Mouse (Mus musculus) adipocyte (in vitro differentiated cells): ENCODE data around the gene Cadm3.
"Not testable (repeated sequence)": the region's sequence is repeated elsewhere in the genome, so short reads cannot be mapped to it uniquely, and the experiment has no call there.

Experiments
- DNase-seq: peaks from one replicate; pipeline ENCODE4 v3.0.0-alpha.2; 2016; ENCODE audit warnings: low spot score

The Cadm3 gene

DNA sequence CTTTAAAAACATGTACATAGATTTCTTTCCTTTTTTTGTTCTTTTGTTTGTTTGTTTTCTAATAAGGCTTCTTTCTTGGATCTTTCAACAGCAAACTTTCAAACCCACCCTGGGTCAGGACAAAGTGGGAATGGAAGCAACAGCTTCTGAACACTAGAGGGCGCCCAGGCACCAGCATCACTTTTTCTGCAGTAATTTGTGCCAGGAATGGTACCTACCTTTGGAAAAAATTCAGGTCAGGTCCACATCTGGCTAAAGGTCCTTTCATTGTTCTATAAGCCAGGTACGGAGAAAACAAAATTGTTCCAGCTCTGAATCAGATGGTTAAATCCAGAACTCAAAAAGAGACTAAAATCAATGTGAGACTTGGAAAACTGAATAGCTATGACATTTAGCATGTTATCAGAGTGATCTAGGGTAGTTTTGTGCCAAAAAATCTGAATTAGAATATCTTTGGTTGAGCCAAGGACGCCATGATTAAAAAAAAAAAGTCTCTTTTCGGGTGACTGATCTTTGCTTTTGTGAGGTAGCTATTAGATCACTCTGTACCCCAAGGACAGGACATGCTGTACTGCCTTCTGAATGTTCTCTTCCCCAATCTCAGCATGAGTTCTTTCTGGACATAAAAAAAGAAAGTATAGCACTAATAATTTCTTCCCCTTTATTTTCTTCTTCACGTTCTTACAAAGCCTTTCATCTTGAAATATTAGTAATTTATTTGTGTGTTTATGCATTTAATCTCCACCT lies 43.5 kb downstream of the Cadm3 start:
- peak; percentile 41 for DNase-seq

DNA sequence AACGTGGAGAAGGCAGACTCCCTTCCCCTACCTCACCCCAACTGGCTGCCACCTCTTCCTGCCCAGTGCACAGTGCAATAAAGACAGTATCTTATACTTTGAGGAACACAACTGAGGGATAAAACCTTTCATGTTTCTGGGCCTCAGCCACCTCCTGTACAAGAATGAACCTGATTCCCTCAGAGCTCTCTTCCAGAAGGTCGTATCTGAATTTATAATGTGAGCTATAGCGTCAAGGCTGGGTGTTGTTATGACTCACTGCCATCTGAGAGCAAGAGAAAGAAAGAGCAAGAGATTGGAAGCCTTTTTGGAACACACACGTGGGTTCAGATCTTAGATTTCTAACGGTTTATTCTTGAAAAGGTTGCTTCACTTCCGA lies 45.3 kb downstream of the Cadm3 start:
- no peak for DNase-seq

DNA sequence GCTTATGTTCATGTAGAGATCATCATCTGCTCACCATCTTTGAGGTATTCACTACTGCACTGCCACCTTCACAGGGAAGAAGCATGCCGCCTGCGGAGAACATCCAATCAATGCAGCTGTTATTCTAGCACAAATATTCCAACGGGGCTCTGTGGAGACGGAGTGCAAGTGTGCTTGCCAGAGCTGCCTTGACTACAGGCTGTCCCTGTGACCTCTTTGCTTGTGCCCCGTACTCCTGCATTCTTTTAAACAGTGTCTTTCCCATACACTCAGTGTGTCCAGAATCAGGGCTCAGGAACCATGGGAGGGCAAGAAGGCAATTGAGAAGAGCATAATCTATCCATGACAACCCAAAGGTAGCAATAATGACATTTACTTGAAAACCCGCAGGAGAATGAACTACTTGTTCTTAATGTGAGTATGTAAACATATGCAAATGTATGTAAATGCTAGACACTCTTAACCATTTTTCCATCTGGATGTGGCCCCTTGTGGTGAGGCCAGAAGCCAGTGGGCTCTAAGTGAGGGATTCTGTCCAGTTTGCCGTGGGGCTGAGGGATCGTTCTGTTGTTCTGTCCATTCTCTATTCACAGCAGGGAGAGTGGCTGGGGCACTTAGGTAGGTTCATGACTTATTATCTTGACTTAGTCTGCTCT lies 45.8 kb downstream of the Cadm3 start:
- DNase-seq: no peak

DNA sequence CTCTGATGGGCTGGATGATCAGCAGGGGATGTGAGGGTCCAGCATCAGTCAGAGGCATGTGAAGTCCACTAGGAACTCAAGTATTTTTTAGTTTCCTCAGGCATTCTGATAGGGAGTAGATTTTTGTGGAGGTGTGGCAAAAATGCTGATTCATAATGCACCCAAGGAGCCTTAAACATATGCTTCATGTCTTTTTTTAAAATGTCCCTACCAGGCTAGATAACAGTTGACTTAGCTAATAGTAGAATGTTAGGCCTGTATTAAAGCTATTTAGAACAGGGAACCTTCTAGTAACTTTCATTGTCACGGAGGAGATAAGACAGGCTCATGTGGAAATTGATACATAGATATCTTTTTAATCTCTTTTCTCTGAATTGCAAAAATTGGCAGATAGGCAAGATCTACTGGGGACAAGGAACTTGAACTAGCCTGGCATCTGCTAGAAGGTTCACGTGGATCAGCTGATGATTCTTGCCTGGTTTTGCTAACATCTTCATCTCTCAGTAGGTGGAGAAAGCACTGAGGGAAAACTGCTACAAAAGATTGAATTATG lies 49.5 kb downstream of the Cadm3 start:
- DNase-seq: no peak

DNA sequence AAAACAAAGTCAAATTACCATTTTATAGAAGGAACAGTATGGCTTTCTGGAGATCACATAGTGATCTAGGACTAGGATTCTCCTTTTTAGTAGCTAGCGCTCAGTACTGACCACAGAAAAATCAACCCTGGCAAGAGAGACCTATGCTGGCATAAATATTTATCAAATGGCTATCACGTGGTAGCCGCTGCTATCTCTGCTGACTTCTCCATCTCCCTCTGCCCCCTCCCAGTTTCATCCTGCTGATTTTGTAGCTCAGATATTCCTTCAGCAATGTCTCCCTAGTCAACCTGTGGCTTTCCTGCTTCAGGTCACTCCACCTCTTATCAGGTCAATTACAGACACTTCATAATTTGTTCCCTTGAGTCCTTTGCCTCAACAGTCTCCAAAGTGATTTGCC lies 51.8 kb downstream of the Cadm3 start:
- DNase-seq: no peak

DNA sequence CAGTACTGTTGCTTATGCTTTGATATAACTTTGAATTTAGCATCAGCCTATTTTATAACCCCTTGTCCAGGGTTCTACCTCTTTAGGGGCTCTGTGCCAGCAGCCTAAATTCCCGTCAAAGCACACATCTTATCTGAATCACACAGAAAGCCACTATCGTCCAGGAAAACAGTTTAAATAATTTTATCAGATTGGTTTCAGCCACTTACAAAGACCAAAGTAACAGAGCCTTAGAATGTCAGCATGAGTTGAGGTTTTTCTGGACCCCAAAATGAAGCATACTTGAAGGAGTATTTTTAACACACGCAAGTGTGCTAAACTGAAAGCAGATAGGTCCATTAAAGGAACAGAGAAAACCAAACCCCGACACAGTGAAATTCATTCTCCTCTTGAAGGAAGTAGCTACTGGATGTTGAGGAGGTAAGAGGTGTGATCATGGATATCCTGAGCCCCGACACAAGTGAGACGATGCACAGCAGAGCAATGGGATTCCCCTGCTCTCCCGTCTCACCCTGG lies 53.9 kb downstream of the Cadm3 start:
- DNase-seq: not testable (repeated sequence)

DNA sequence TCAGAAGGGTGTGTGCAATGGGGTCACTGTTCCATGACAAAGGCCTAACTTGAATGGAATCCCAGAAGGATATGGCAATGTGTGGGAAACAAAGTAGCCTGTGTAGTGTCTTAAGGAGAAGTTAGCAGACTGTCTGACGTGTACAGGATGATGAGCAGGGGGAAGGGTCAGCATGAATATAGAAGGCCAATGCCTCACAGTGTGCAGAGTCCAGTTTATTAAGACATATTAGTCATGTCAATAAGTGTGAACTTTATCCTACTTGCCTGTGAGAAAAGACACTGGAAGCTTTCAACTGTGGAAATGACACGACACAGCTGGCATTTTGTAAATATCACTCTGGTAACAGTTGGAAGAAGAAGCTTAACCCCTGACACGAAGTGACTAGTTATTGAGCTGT lies 64.7 kb downstream of the Cadm3 start:
- not testable (repeated sequence) for DNase-seq
